Mouse (Mus musculus) WW6 (cell line): ENCODE measurements around the gene Timm17a.

Experiments used
- DNase-seq: peaks from one replicate; pipeline ENCODE4 v3.0.0-alpha.2; 2013; ENCODE audit warnings: low read depth, low spot score

The Timm17a gene

GRCm38 (mm10) chr1:135281841-135282240 is 31.7 kb downstream of the Timm17a start:
- no peak for DNase-seq

- no peak for DNase-seq
Measured at GRCm38 (mm10) chr1:135280646-135281045, 32.9 kb downstream of the Timm17a start.

GRCm38 (mm10) chr1:135271371-135271770 is 42.2 kb downstream of the Timm17a start:
- no peak for DNase-seq

- no peak for DNase-seq
Measured at GRCm38 (mm10) chr1:135267663-135268446, 45.7 kb downstream of the Timm17a start.

- DNase-seq, result no peak
Measured at GRCm38 (mm10) chr1:135265834-135266233, 47.7 kb downstream of the Timm17a start.

GRCm38 (mm10) chr1:135263316-135263715 is 50.3 kb downstream of the Timm17a start:
- DNase-seq, result no peak

- no peak for DNase-seq
Measured at GRCm38 (mm10) chr1:135262329-135262728, 51.2 kb downstream of the Timm17a start.

- DNase-seq, result no peak
Measured at GRCm38 (mm10) chr1:135260931-135261330, 52.6 kb downstream of the Timm17a start.

GRCm38 (mm10) chr1:135259128-135259436 is 54.5 kb downstream of the Timm17a start:
- peak; percentile 80 for DNase-seq

GRCm38 (mm10) chr1:135258380-135259127 is 55.0 kb downstream of the Timm17a start, which contains the start of gene Elf3:
TSS of gene Elf3 (minus strand) at chr1:135258568.
- DNase-seq, result no peak

GRCm38 (mm10) chr1:135256299-135256698 is 57.3 kb downstream of the Timm17a start:
- DNase-seq, result no peak

- no peak for DNase-seq
Measured at GRCm38 (mm10) chr1:135252854-135253253, 60.7 kb downstream of the Timm17a start.

- DNase-seq, result no peak
Measured at GRCm38 (mm10) chr1:135251405-135251804, 62.2 kb downstream of the Timm17a start.

GRCm38 (mm10) chr1:135250706-135251105 is 62.9 kb downstream of the Timm17a start:
- no peak for DNase-seq

GRCm38 (mm10) chr1:135248434-135248850 is 65.1 kb downstream of the Timm17a start:
- peak; percentile 83 for DNase-seq
